Mouse (Mus musculus) C2C12 (cell line): ENCODE measurements around the gene Sp4. TPM values are rescaled to one million over a fixed set of nuclear protein-coding genes. Genes with fewer than 3 reads are reported as not detected.

Experiments
- H3K27me3 ChIP-seq: one replicate; pipeline ENCODE4 v1.6.1; 2011; ENCODE audit not compliant: control insufficient read depth, insufficient read depth, insufficient read length
- H3K36me3 ChIP-seq: one replicate; pipeline ENCODE4 v1.6.1; 2011; ENCODE audit not compliant: control insufficient read depth, insufficient read depth
- H3K4me3 ChIP-seq: one replicate; pipeline ENCODE4 v1.5.1; 2011; ENCODE audit warnings: mild to moderate bottlenecking, control low read depth; ENCODE audit not compliant: poor library complexity, insufficient read depth, severe bottlenecking
- H3K79me2 ChIP-seq: one replicate; pipeline ENCODE4 v1.6.1; 2011; ENCODE audit not compliant: control insufficient read depth, insufficient read depth
- H3K79me3 ChIP-seq: one replicate; pipeline ENCODE4 v1.6.1; 2011; ENCODE audit warnings: low read depth, control low read depth
- H3ac ChIP-seq: one replicate; pipeline ENCODE3; 2011; ENCODE audit warnings: low read depth; ENCODE audit not compliant: control insufficient read depth, insufficient read length
- CEBPB ChIP-seq: IDR thresholded peaks from one replicate; pipeline ENCODE4 v1.6.1; 2011; ENCODE audit warnings: low read depth, mild to moderate bottlenecking, control low read depth, moderate library complexity
- CTCF ChIP-seq: IDR thresholded peaks from one replicate; pipeline ENCODE4 v1.5.1; 2011; ENCODE audit not compliant: control insufficient read depth, insufficient read depth, insufficient read length
- FOSL1 ChIP-seq: IDR thresholded peaks from one replicate; pipeline ENCODE4 v1.8.0; 2011; ENCODE audit warnings: mild to moderate bottlenecking, low read length; ENCODE audit not compliant: poor library complexity, insufficient read depth, severe bottlenecking
- MAX ChIP-seq: IDR thresholded peaks from one replicate; pipeline ENCODE4 v1.6.1; 2011; ENCODE audit warnings: mild to moderate bottlenecking, control low read depth
- MYOD1 ChIP-seq: IDR thresholded peaks from one replicate; pipeline ENCODE4 v1.6.1; 2011; ENCODE audit warnings: low read depth; ENCODE audit not compliant: control insufficient read depth, insufficient read length
- MYOG ChIP-seq: IDR thresholded peaks from one replicate; pipeline ENCODE4 v1.6.1; 2011; ENCODE audit not compliant: control insufficient read depth, insufficient read length; ENCODE audit errors: extremely low read depth
- USF1 ChIP-seq: IDR thresholded peaks from one replicate; pipeline ENCODE4 v1.6.1; 2011; ENCODE audit warnings: low read depth, mild to moderate bottlenecking, control low read depth, moderate library complexity
- long read RNA-seq, 2 experiments: library from polyadenylated mRNA; unstranded; transcript quantifications; one replicate each; pipeline ENCODE4 v2.0.0; 2019 to 2020
- polyA plus RNA-seq: library from polyadenylated mRNA; unstranded; fragments of >200 nt; fragmentation: generic; extraction: Trizol; gene quantifications from one replicate; pipeline ENCODE4 v1.2.1, GENCODE M21; 2012; ENCODE audit warnings: missing spikeins

Sp4 gene
- 0.66 TPM for polyA plus RNA-seq
- long read RNA-seq, experiment 1, partial matches to known transcripts = 1 of 1 reads
- long read RNA-seq, experiment 1, other reads (novel, unspliced or antisense) = 0 of 1 reads
- long read RNA-seq, experiment 2, partial matches to known transcripts = 0 of 5 reads
- long read RNA-seq, experiment 2, other reads (novel, unspliced or antisense) = 2 of 5 reads

DNA sequence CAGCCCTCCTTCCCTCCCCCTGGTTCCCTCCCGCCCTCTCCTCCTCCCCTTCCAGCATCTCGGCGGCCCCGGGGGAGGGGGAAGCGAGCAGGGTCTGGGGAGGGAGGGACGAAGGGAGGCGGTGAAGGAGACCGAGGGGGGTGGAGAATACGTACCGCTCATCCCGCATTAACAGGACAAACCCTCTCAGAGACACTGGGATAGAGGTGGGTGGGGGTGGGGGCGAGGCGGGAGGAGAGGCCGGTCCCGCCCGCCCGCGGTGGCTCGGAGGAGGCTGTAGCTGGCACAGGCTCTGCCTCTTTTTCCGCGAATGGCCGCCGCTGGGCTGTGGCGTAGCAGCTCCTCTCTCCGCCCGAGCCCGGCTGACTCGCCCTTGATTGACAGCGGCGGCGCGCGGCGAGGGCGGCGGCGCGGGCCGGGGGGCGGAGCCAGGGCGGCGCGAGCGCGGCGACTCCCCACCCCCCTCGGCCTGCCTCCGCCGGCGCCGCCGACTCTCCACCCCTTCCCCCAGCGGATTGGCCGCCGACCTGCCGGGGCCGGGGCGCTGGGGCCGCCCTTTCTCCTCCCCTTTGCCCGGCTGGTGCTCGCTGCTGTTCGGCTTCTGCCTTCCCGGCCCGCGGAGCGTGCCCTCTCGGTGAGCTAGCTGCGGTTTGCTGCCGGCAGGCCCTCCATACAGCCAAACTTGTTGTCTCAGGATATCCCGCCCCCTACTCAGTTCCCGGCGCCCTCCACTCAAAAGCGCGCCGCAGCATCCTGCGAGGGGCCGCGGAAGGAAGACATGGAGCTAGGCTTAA is at the start of gene Sp4:
Gene Sp4 (minus strand): TSS at position 369 of the 794 bp plus-strand sequence.
- Histone ChIP-seq H3K79me2 (no peaks in the 10 kb centered on the region), H3K4me3 (peak within 1 kb of the TSS; percentile 89), H3ac (peak within 1 kb of the TSS; percentile 97), H3K27me3 (no peaks in the 10 kb centered on the region), H3K79me3 (no peaks in the 10 kb centered on the region), H3K36me3 (no peaks in the 10 kb centered on the region)
- TF ChIP-seq MAX (no peak), CEBPB (no peak)

DNA sequence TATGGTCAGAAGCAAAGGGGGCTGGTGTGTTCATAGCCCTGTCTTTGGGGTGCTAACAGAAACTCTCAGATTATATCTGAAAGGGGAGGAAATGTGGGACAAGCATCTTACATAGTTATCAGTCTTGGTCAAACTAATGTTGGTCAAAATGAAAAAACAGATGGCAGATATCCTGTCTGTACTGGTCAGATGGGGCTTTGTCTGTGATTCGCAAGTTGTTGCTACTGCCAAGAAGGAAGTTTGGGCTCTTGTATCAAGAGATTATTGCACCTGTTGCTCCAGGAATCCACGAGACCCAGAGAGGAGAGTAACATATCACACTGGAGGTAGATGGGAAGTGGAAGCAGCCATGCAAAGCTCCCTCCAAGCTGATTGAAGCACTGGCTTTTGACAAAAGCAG is 37.9 kb upstream of the Sp4 start:
- no peak for TF ChIP-seq MYOD1
- TF ChIP-seq FOSL1 = no peak
- TF ChIP-seq MYOG = no peak
- TF ChIP-seq MAX = no peak
- Histone ChIP-seq H3K36me3 (no peaks in the 10 kb centered on the region), H3K27me3 (no peaks in the 10 kb centered on the region), H3ac (no peak overlapping the region), H3K79me2 (no peaks in the 10 kb centered on the region), H3K4me3 (no peak overlapping the region), H3K79me3 (no peaks in the 10 kb centered on the region)

DNA sequence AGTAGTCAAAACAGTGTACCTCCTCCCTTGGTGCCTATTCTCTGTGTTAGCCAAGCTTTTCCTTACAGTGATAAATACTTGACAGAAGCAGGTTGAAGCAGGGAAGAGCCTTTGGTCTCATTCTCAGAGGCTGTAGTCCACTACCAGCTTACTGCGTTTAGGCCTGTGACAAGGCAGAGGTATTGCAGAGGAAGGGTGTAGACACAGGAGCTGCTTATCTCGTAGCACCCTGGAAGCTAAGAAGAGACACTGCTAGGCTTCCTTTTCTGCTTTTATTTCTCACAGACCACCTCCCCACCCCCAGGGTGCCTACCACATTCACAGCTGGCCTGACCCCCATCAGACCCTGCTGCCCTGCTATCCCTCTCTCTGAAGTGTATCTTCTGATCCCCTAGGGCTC is 37.0 kb upstream of the Sp4 start:
- Histone ChIP-seq H3K27me3 (no peaks in the 10 kb centered on the region), H3K4me3 (no peak overlapping the region), H3K36me3 (no peaks in the 10 kb centered on the region), H3ac (no peak overlapping the region), H3K79me3 (no peaks in the 10 kb centered on the region), H3K79me2 (no peaks in the 10 kb centered on the region)
- TF ChIP-seq MYOD1 (no peak), CEBPB (no peak), USF1 (no peak), CTCF (no peak), MYOG (no peak), FOSL1 (no peak), MAX (no peak)

DNA sequence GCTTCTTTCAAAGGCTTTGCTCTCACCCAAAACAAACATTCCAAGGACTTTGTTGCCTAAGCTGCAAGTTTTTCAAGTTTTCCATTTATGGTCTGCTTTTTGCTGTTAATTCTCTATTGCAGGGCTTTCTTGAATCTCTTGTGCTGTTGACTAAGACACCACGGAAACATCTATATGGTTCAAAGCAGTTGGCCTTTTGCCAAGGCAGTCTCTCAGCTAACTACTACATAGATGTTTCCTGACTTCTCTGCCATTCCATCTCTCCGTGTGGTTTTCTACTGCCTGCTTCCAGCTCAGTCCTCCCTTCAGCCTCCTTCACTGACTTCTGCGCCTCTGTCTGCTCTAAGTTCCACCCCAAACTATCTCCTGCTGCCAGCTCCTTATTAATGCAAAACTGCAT is 36.1 kb upstream of the Sp4 start:
- Histone ChIP-seq H3K27me3 (no peaks in the 10 kb centered on the region), H3K4me3 (no peak overlapping the region), H3K79me3 (no peaks in the 10 kb centered on the region), H3K79me2 (no peaks in the 10 kb centered on the region), H3ac (no peak overlapping the region), H3K36me3 (no peaks in the 10 kb centered on the region)
- TF ChIP-seq CEBPB (no peak), MAX (no peak), CTCF (no peak), MYOD1 (no peak), FOSL1 (no peak), MYOG (no peak), USF1 (no peak)

DNA sequence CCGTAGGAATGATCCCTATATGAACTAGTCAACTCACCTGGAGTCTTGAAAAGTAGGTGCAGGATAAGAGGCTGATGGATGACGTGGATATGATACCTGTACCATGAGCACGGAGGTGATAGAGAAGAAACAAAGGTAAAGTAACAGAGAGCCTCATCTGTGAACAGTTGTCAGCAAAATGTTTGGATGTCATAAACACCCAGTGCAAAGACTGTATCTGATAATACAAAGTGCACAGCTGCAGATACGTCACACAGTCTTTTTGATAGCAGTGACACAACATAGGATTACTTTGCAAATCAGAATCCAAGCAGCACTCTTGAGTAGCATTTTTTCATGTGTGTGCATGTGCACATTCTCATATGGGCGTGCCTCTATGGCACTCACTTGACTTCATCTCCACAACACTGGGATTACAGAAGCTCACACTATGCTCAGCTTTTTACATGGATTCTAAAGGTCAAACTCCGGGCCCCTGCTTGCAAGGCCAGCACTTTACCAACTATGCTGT is 27.6 kb upstream of the Sp4 start:
- no peak overlapping the region for H3K4me3 ChIP-seq
- H3K79me2 ChIP-seq = no peaks in the 10 kb centered on the region
- no peaks in the 10 kb centered on the region for H3K36me3 ChIP-seq
- no peak for TF ChIP-seq MYOG
- TF ChIP-seq CTCF = no peak
- TF ChIP-seq FOSL1 = no peak
- TF ChIP-seq MAX = no peak
- no peak for TF ChIP-seq CEBPB
- TF ChIP-seq USF1 = no peak
- TF ChIP-seq MYOD1 = no peak
- H3K27me3 ChIP-seq = no peaks in the 10 kb centered on the region
- H3ac ChIP-seq = no peak overlapping the region
- H3K79me3 ChIP-seq = no peaks in the 10 kb centered on the region

DNA sequence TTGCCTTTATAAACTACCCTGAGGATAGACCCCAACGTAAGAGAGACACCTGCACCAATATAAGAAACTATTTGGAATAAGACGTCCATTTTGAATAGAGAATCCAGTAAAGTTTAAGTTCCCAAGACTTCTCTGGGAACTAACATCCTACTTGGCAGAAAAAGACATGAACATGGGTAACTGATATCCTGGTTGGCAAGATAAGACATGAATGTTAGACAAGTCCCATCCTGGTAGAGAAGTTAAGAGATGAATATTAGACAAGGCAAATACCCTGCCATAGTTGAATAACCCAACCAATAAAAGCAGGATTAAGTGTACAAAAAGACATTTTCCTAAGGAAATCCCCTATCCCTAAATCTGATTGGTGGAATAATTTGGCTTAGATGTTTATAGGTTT is 26.3 kb upstream of the Sp4 start:
- H3K79me3 ChIP-seq = no peaks in the 10 kb centered on the region
- no peaks in the 10 kb centered on the region for H3K79me2 ChIP-seq
- H3K27me3 ChIP-seq = no peaks in the 10 kb centered on the region
- no peak for TF ChIP-seq USF1
- no peak for TF ChIP-seq MAX
- TF ChIP-seq CEBPB = no peak
- TF ChIP-seq MYOG = no peak
- H3K4me3 ChIP-seq = no peak overlapping the region
- H3K36me3 ChIP-seq = no peaks in the 10 kb centered on the region
- H3ac ChIP-seq = no peak overlapping the region
